ENCODE assay signal across 9 mouse cellular contexts in genomic region chr14:32388196-32388595, GRCm38 (mm10). TPM values are rescaled to one million over a fixed set of nuclear protein-coding genes. Genes with fewer than 3 reads are reported as not detected.
DNase-seq lines count a peak whose midpoint lies in the region; ATAC-seq lines count a peak whose summit lies in the region.
"Had no signal": no experiment of that assay in that cellular context is flagged by ENCODE, and none has a peak within 500 bp of the region (broad histone marks: within the 10 kb centered on the region; RNA-seq: fewer than 3 reads in every experiment).

TSS of gene 1700024G13Rik (minus strand) at chr14:32388391.

- peak; percentile 80 for ATAC-seq in embryonic facial prominence, embryonic 12.5 days (ENCODE audit: insufficient number of reproducible peaks, insufficient read depth, low FRiP score, low TSS enrichment)
- ATAC-seq in limb, embryonic 11.5 days (ENCODE audit: insufficient number of reproducible peaks, low FRiP score, low TSS enrichment, low read depth) = peak; percentile 73; the same call in 1 of the 2 replicates
- ATAC-seq in midbrain, embryonic 14.5 days (ENCODE audit: low FRiP score, low TSS enrichment) = peak; percentile 53; the same call in 1 of the 2 replicates

- H3K4me3 ChIP-seq in embryonic facial prominence, embryonic 12.5 days = no peak within 1 kb of the TSS
- H3K4me3 ChIP-seq in hindbrain, embryonic 10.5 days = peak within 1 kb of the TSS; percentile 23; the same call in 1 of the 2 replicates
- H3K4me3 ChIP-seq in limb, embryonic 11.5 days (ENCODE audit: low read depth, low read length) = no peak within 1 kb of the TSS
- H3K4me3 ChIP-seq in midbrain, embryonic 14.5 days (replicated peaks; ENCODE audit: low read depth, low read length) = no peak within 1 kb of the TSS
- H3K4me3 ChIP-seq: erythroblast, embryonic 14.5 days had no signal

- no peaks in the 10 kb centered on the region for H3K9me3 ChIP-seq in embryonic facial prominence, embryonic 12.5 days
- no peaks in the 10 kb centered on the region for H3K9me3 ChIP-seq in hindbrain, embryonic 10.5 days
- no peaks in the 10 kb centered on the region for H3K9me3 ChIP-seq in limb, embryonic 11.5 days (ENCODE audit: control insufficient read depth, low read length)
- H3K9me3 ChIP-seq in midbrain, embryonic 14.5 days (ENCODE audit: control insufficient read depth, low read length) = no peaks in the 10 kb centered on the region

- peak; percentile 34 to 48 for DNase-seq in adrenal gland, adult 18-20 months (ENCODE audit: low spot score in 2 of 2)
- peak; percentile 83 for DNase-seq in hindbrain, embryonic 10.5 days (ENCODE audit: low spot score)
- peak; percentile 87 for DNase-seq in limb, embryonic 11.5 days (ENCODE audit: low spot score)
- DNase-seq in midbrain, embryonic 14.5 days = peak; percentile 77
- DNase-seq in thymus, postnatal 14 days = peak; percentile 55
- DNase-seq in right cerebral cortex, postnatal 14 days = no peak
- DNase-seq in frontal cortex, adult 2 months (ENCODE audit: extremely low spot score in 1 of 2, low spot score in 1 of 2) = no peak

- no peak within 1 kb of the TSS for H3K9ac ChIP-seq in embryonic facial prominence, embryonic 12.5 days
- H3K9ac ChIP-seq in limb, embryonic 11.5 days (ENCODE audit: low read length) = no peak within 1 kb of the TSS
- H3K9ac ChIP-seq in midbrain, embryonic 14.5 days (replicated peaks; ENCODE audit: low read length) = no peak within 1 kb of the TSS

- 4% methylated on average over 13 of the region's 13 CpGs for WGBS in embryonic facial prominence, embryonic 12.5 days
- 3% methylated on average over 13 of the region's 13 CpGs for WGBS in hindbrain, embryonic 10.5 days
- WGBS in limb, embryonic 11.5 days = 5% methylated on average over 13 of the region's 13 CpGs
- 2% methylated on average over 13 of the region's 13 CpGs for whole genome bisulfite sequencing in midbrain, embryonic 14.5 days

- H3K36me3 ChIP-seq in embryonic facial prominence, embryonic 12.5 days = no peaks in the 10 kb centered on the region
- no peaks in the 10 kb centered on the region for H3K36me3 ChIP-seq in hindbrain, embryonic 10.5 days
- no peaks in the 10 kb centered on the region for H3K36me3 ChIP-seq in limb, embryonic 11.5 days (ENCODE audit: control insufficient read depth, insufficient read depth, low read length)
- no peaks in the 10 kb centered on the region for H3K36me3 ChIP-seq in midbrain, embryonic 14.5 days (ENCODE audit: control insufficient read depth, insufficient read depth, low read length)

- no peak within 1 kb of the TSS for H3K27ac ChIP-seq in embryonic facial prominence, embryonic 12.5 days
- H3K27ac ChIP-seq in hindbrain, embryonic 10.5 days = peak within 1 kb of the TSS; percentile 29
- no peak within 1 kb of the TSS for H3K27ac ChIP-seq in limb, embryonic 11.5 days (replicated peaks; ENCODE audit: low read depth, low read length)
- H3K27ac ChIP-seq in midbrain, embryonic 14.5 days (replicated peaks; ENCODE audit: low read depth, low read length) = no peak within 1 kb of the TSS

- H3K4me1 ChIP-seq in embryonic facial prominence, embryonic 12.5 days = no peaks in the 10 kb centered on the region
- H3K4me1 ChIP-seq in hindbrain, embryonic 10.5 days (replicated peaks) = peaks cover 11% of the 10 kb centered on the region
- peaks cover 7% of the 10 kb centered on the region for H3K4me1 ChIP-seq in limb, embryonic 11.5 days (ENCODE audit: control insufficient read depth, insufficient read depth, low read length)
- H3K4me1 ChIP-seq in midbrain, embryonic 14.5 days (ENCODE audit: control insufficient read depth, insufficient read depth, low read length) = 0 out of 2 replicates have a peak, but pooled peaks cover 4% of the 10 kb centered on the region

- H3K27me3 ChIP-seq in embryonic facial prominence, embryonic 12.5 days = no peaks in the 10 kb centered on the region
- 0 out of 2 replicates have a peak, but pooled peaks cover 18% of the 10 kb centered on the region for H3K27me3 ChIP-seq in hindbrain, embryonic 10.5 days (ENCODE audit: insufficient read depth, poor library complexity, severe bottlenecking)
- no peaks in the 10 kb centered on the region; the same call in 1 of the 2 replicates for H3K27me3 ChIP-seq in limb, embryonic 11.5 days (ENCODE audit: control insufficient read depth, insufficient read depth, low read length)
- H3K27me3 ChIP-seq in midbrain, embryonic 14.5 days (ENCODE audit: control insufficient read depth, insufficient read depth, low read length) = no peaks in the 10 kb centered on the region

- no peak within 1 kb of the TSS; the same call in 1 of the 2 replicates for H3K4me2 ChIP-seq in embryonic facial prominence, embryonic 12.5 days (replicated peaks)
- peak within 1 kb of the TSS; percentile 11 for H3K4me2 ChIP-seq in limb, embryonic 11.5 days (ENCODE audit: low read depth, severe bottlenecking)
- H3K4me2 ChIP-seq in midbrain, embryonic 14.5 days (ENCODE audit: low read length) = peak within 1 kb of the TSS; percentile 19

RNA-seq across cellular contexts. Expression of gene 1700024G13Rik, which starts in this region (rescaled TPM):
- total RNA-seq in adrenal gland, adult 18-20 months (2021) = not detected
- polyA plus RNA-seq in embryonic facial prominence, embryonic 12.5 days (2016; fragmentation: Nextera tagmentation; extraction: Ambion mirVana) = not detected in 2 replicates
- 0.32 and 2.0 TPM in 2 replicates for polyA plus RNA-seq in hindbrain, embryonic 10.5 days (2016; fragmentation: Nextera tagmentation; extraction: Ambion mirVana)
- polyA plus RNA-seq in limb, embryonic 11.5 days (2014; fragmentation: Nextera tagmentation; extraction: Ambion mirVana) = not detected in 2 replicates
- polyA plus RNA-seq in midbrain, embryonic 14.5 days (2014; fragmentation: Nextera tagmentation; extraction: Ambion mirVana) = not detected in 2 replicates
- not detected in 2 replicates for polyA plus RNA-seq in frontal cortex, adult 2 months (2012; rRNA removed)
- polyA plus RNA-seq: erythroblast, embryonic 14.5 days had no signal

Comparison
In these comparisons a context has a peak if more than half of its experiments do, and no peak if none do; other contexts are left out.
1. Peak in DNase-seq in adrenal gland, adult 18-20 months; RNA of the gene not detected or under 1 TPM.
2. Peak in ATAC-seq in embryonic facial prominence, embryonic 12.5 days; RNA of the gene not detected or under 1 TPM.
3. Peak in DNase-seq, ATAC-seq and H3K4me2 ChIP-seq in limb, embryonic 11.5 days; RNA of the gene not detected or under 1 TPM.
4. Peak in DNase-seq, ATAC-seq and H3K4me2 ChIP-seq in midbrain, embryonic 14.5 days; RNA of the gene not detected or under 1 TPM.
5. DNase-seq: peak in hindbrain, embryonic 10.5 days (single experiment) and thymus, postnatal 14 days (single experiment); none in right cerebral cortex, postnatal 14 days (single experiment) and frontal cortex, adult 2 months (0 of 2).
6. Peak in every context shown above with its lines, with median percentiles within 50 percentile points of each other: ATAC-seq.